Mouse (Mus musculus): Measurements from ENCODE around the gene Mettl7b. TPM values are rescaled to one million over a fixed set of nuclear protein-coding genes. Genes with fewer than 3 reads are reported as not detected.

Mettl7b gene
- polyA plus RNA-seq, 1 experiment from 2014 or later: not detected

DNA sequence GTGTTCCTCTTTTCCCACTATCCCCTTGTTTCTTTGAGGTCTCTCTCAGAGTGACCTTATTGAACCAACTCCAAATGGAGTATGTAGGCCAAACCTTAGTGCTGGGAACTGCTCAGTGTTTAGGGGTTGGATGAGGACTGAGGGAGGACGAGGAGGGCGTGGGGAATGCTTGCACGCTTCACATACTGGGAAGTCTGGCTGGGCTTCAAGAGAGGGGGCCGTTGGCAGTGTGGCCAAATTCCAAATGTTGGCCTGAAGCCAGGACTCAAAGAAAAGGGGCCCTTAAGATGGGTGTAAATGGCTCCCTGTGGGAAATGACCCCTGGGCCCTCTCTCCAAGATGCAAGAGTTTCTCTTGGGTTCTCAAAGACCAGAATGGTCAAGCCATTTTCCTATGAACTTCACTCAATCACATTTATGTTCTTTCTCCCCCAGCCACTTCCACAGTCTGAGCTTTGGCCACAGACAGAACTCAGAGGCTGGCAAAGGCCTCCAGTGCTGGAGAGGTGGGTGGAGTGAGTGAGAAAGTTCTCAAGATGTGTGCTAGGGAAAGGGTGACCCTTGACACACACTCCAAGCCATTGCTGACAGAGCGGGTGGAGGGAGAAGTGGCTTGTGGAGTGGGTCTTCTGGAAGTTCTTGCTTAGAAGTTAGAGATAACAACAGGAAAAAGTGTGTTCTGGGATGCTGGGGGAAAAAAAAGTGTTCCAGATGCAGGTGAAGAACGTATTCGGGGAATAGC, 31.0 kb downstream of the Mettl7b start:
- Histone ChIP-seq H3K36me3 (replicated peaks) (no peaks in the 10 kb centered on the region), H3K9ac (no peak overlapping the region), H3K4me3 (replicated peaks) (no peak overlapping the region), H3K27ac (replicated peaks) (no peak overlapping the region), H3K4me2 (no peak overlapping the region), H3K9me3 (replicated peaks) (no peaks in the 10 kb centered on the region), H3K27me3 (peaks cover 79% of the 10 kb centered on the region), H3K4me1 (replicated peaks) (peaks cover 8% of the 10 kb centered on the region; the same call in 1 of the 2 replicates)
- 51% methylated on average over 7 of the region's 7 CpGs for WGBS (ENCODE audit: insufficient replicate concordance)
- ATAC-seq (ENCODE audit: insufficient read depth): no peak

- peaks cover 72% of the 10 kb centered on the region for H3K27me3 ChIP-seq
- H3K4me2 ChIP-seq: no peak overlapping the region
- no peaks in the 10 kb centered on the region for H3K9me3 ChIP-seq (replicated peaks)
- H3K27ac ChIP-seq (replicated peaks): no peak overlapping the region
- no peak overlapping the region for H3K9ac ChIP-seq
- peaks cover 8% of the 10 kb centered on the region for H3K4me1 ChIP-seq (replicated peaks)
- no peak for ATAC-seq (ENCODE audit: insufficient read depth)
- no peaks in the 10 kb centered on the region for H3K36me3 ChIP-seq (replicated peaks)
- no peak overlapping the region for H3K4me3 ChIP-seq (replicated peaks)
- WGBS (ENCODE audit: insufficient replicate concordance): 30% methylated on average over 4 of the region's 4 CpGs
Observed at GRCm38 (mm10) chr10:128928356-128928755, 32.4 kb downstream of the Mettl7b start.

DNA sequence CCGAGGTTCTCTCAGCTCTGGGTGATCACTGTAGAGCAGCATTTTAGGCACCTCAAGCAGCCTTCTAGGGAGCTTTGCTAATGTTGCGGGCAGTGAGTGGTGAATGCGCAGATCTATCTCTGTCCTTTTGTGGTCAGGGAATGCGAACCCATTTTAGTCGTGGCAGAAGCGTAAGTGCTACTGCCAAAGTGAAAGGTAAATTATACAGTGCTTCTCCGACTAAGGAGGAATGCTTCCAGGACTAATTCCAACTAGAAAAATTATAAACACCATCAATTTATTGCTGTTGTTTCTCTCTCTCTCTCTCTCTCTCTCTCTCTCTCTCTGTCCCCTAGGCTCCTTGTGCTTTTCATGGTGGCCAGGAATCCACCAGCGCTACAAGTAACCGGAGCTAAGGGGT, 36.9 kb downstream of the Mettl7b start, which contains the start of gene Bloc1s1:
Gene Bloc1s1 (minus strand): TSS at position 101 of the 400 bp plus-strand sequence.
- no peaks in the 10 kb centered on the region for H3K36me3 ChIP-seq (replicated peaks)
- H3K27me3 ChIP-seq: peaks cover 31% of the 10 kb centered on the region
- ATAC-seq (ENCODE audit: insufficient read depth): no peak
- H3K9ac ChIP-seq: peak within 1 kb of the TSS; percentile 86
- H3K9me3 ChIP-seq (replicated peaks): no peaks in the 10 kb centered on the region
- peaks cover 48% of the 10 kb centered on the region for H3K4me1 ChIP-seq (replicated peaks)
- H3K27ac ChIP-seq (replicated peaks): peak within 1 kb of the TSS; percentile 91
- peak within 1 kb of the TSS; percentile 96 for H3K4me3 ChIP-seq (replicated peaks)
- WGBS (ENCODE audit: insufficient replicate concordance): 50% methylated on average over 9 of the region's 9 CpGs
- peak within 1 kb of the TSS; percentile 87 for H3K4me2 ChIP-seq

- Histone ChIP-seq H3K9me3 (replicated peaks) (no peaks in the 10 kb centered on the region), H3K4me2 (peak overlapping the region; percentile 87), H3K36me3 (replicated peaks) (no peaks in the 10 kb centered on the region), H3K9ac (peak overlapping the region; percentile 86), H3K27me3 (peaks cover 24% of the 10 kb centered on the region), H3K4me3 (replicated peaks) (peak overlapping the region; percentile 96), H3K4me1 (replicated peaks) (peaks cover 49% of the 10 kb centered on the region), H3K27ac (replicated peaks) (peak overlapping the region; percentile 91)
- peak; percentile 95 for ATAC-seq (ENCODE audit: insufficient read depth)
- WGBS (ENCODE audit: insufficient replicate concordance): under 1% methylated on average over 42 of the region's 42 CpGs
Observed at GRCm38 (mm10) chr10:128923013-128923691, 37.6 kb downstream of the Mettl7b start.

DNA sequence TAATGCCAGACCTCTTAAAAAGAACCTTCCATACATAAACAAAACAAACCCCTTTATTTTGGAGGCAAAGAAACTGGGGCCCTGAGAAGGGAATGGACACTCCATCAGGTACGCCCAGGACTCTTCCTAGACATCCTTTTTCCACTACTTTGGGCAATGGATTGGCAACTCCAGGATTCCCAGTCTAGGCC, 38.1 kb downstream of the Mettl7b start, which contains the start of gene Rdh5:
Gene Rdh5 (minus strand): TSS at position 67 of the 191 bp plus-strand sequence.
- Histone ChIP-seq H3K27me3 (peaks cover 19% of the 10 kb centered on the region), H3K27ac (replicated peaks) (peak within 1 kb of the TSS; percentile 91), H3K9me3 (replicated peaks) (no peaks in the 10 kb centered on the region), H3K4me1 (replicated peaks) (peaks cover 54% of the 10 kb centered on the region), H3K36me3 (replicated peaks) (no peaks in the 10 kb centered on the region), H3K9ac (peak within 1 kb of the TSS; percentile 86), H3K4me2 (peak within 1 kb of the TSS; percentile 87), H3K4me3 (replicated peaks) (peak within 1 kb of the TSS; percentile 96)
- ATAC-seq (ENCODE audit: insufficient read depth): no peak
- 16% methylated on average over 1 of the region's 1 CpGs for WGBS (ENCODE audit: insufficient replicate concordance)

GRCm38 (mm10) chr10:128921883-128922821, 38.6 kb downstream of the Mettl7b start:
- Histone ChIP-seq H3K9ac (peak overlapping the region; percentile 86; the same call in 1 of the 2 replicates), H3K9me3 (replicated peaks) (no peaks in the 10 kb centered on the region), H3K27me3 (peaks cover 14% of the 10 kb centered on the region; the same call in 1 of the 2 replicates), H3K4me3 (replicated peaks) (peak overlapping the region; percentile 96), H3K27ac (replicated peaks) (0 out of 2 replicates have a peak overlapping the region, but pooled peaks have one; percentile 45), H3K4me2 (peak overlapping the region; percentile 87), H3K36me3 (replicated peaks) (no peaks in the 10 kb centered on the region), H3K4me1 (replicated peaks) (peaks cover 54% of the 10 kb centered on the region)
- 68% methylated on average over 16 of the region's 16 CpGs for WGBS (ENCODE audit: insufficient replicate concordance)
- ATAC-seq (ENCODE audit: insufficient read depth): no peak

DNA sequence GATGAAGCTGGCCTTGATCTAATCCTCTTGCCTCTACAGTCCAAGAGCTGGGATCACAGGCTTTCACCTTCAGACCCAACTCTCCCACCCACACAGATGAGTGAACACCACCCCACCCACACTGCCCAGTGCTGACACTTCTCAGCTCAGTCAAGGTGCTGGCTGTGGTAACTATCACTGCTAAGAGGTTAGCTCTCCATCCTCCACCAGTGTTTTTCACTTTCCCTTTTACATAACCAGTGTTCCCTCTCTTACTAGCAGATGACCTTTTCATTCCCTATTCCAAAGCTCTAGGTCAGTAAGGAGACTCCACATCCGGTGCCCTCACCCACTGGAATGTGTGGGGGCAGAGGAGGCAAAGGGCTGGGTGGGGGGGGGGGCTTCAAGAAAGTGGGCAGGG, 39.5 kb downstream of the Mettl7b start:
- peaks cover 54% of the 10 kb centered on the region for H3K4me1 ChIP-seq (replicated peaks)
- no peak for ATAC-seq (ENCODE audit: insufficient read depth)
- peaks cover 6% of the 10 kb centered on the region for H3K36me3 ChIP-seq (replicated peaks)
- WGBS (ENCODE audit: insufficient replicate concordance): 56% methylated on average over 1 of the region's 1 CpGs
- no peak overlapping the region for H3K9ac ChIP-seq
- H3K4me3 ChIP-seq (replicated peaks): no peak overlapping the region
- peaks cover 8% of the 10 kb centered on the region; the same call in 1 of the 2 replicates for H3K27me3 ChIP-seq
- no peaks in the 10 kb centered on the region for H3K9me3 ChIP-seq (replicated peaks)
- H3K27ac ChIP-seq (replicated peaks): no peak overlapping the region
- no peak overlapping the region for H3K4me2 ChIP-seq

DNA sequence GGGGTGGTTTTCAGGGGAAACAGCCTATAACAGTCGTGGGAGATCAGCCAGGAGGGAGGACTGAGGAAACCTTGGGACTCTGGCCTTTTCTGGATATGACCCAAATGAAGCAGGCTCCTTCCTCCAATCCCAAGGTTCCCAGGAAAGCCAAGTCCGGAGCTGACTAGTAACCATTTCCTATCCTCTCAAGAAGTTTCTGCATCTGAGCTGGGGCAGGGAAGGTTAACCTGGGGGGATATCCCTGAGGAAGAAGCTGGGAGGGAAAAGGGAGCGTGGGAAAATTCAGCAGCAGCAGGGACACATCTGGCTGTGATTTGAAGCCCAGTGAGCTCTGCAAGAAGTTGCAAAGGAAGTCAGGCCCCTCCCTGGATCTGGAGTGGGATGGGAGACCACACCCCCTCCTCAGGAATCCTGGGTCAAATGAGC, 40.0 kb downstream of the Mettl7b start:
- WGBS (ENCODE audit: insufficient replicate concordance): 51% methylated on average over 3 of the region's 3 CpGs
- Histone ChIP-seq H3K27ac (replicated peaks) (no peak overlapping the region), H3K36me3 (replicated peaks) (peaks cover 7% of the 10 kb centered on the region), H3K9ac (no peak overlapping the region), H3K27me3 (peaks cover 8% of the 10 kb centered on the region; the same call in 1 of the 2 replicates), H3K4me3 (replicated peaks) (no peak overlapping the region), H3K9me3 (replicated peaks) (no peaks in the 10 kb centered on the region), H3K4me2 (no peak overlapping the region), H3K4me1 (replicated peaks) (peaks cover 54% of the 10 kb centered on the region)
- no peak for ATAC-seq (ENCODE audit: insufficient read depth)

DNA sequence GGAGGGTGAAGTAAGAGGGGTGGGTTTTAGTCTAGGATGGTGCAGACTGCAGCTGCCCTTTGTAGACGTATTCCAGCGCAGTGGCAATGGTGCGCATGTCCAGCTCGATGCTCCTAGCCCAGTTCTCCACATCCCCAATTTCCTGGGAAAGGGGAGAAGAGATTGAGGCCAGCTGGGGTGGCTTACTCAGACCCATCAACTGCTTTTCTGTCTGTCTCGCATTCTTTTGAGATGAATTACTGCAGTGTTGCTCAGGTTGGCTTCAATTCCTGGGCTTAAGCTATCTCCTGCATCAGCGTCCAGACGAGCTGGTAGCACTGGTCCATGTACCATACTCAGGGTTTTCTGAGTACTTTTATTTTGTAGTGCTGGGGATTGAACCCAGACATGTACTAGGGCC, 40.8 kb downstream of the Mettl7b start:
- WGBS (ENCODE audit: insufficient replicate concordance): 74% methylated on average over 7 of the region's 7 CpGs
- no peak overlapping the region for H3K27ac ChIP-seq (replicated peaks)
- ATAC-seq (ENCODE audit: insufficient read depth): no peak

DNA sequence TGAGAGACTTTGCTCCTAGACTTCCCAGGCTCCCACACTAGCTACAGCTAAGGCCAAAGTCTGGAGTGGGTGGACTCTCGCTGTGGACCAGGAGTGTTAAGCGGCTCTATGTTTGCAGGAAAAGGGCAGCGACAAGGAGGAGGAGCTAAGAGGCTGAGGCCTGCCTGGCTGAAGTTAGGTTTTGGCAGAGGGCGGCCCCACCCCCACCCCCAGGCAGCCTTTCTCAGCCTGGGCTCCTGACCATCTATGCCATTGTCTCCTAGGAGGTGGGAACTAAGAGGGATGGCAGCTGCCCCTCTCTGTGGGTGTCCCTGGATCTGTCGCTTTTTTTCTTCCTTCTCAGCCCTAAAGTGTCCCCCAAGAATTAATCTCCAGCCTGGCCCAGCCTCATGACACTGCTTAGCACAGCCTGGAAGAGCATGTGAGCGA, 41.6 kb downstream of the Mettl7b start:
- 46% methylated on average over 6 of the region's 6 CpGs for WGBS (ENCODE audit: insufficient replicate concordance)
- Histone ChIP-seq H3K27ac (replicated peaks) (peak overlapping the region; percentile 59), H3K36me3 (replicated peaks) (peaks cover 12% of the 10 kb centered on the region), H3K4me1 (replicated peaks) (peaks cover 54% of the 10 kb centered on the region), H3K4me2 (no peak overlapping the region), H3K4me3 (replicated peaks) (no peak overlapping the region), H3K27me3 (0 out of 2 replicates have a peak, but pooled peaks cover 7% of the 10 kb centered on the region), H3K9ac (no peak overlapping the region), H3K9me3 (replicated peaks) (no peaks in the 10 kb centered on the region)
- ATAC-seq (ENCODE audit: insufficient read depth): peak; percentile 16

More for the DNA sequence above, 40.8 kb downstream of the Mettl7b start:
- Histone ChIP-seq H3K27me3 (peaks cover 8% of the 10 kb centered on the region; the same call in 1 of the 2 replicates), H3K4me2 (no peak overlapping the region), H3K36me3 (replicated peaks) (peaks cover 10% of the 10 kb centered on the region), H3K4me1 (replicated peaks) (peaks cover 54% of the 10 kb centered on the region), H3K9me3 (replicated peaks) (no peaks in the 10 kb centered on the region), H3K9ac (no peak overlapping the region), H3K4me3 (replicated peaks) (no peak overlapping the region)

Data from liver, embryonic 15.5 days (tissue).